Mouse (Mus musculus) hindbrain, embryonic 14.5 days (tissue): ENCODE measurements around the gene B3galt1. TPM values are rescaled to one million over a fixed set of nuclear protein-coding genes. Genes with fewer than 3 reads are reported as not detected.

Experiments used
- ATAC-seq: fragments of 200-750 bp; cut with Nextera tagmentation; 2 replicates; pipeline ENCODE4 v1.8.0; 2017; ENCODE audit warnings: moderate number of reproducible peaks, mild to moderate bottlenecking, moderate TSS enrichment, moderate library complexity; ENCODE audit not compliant: low FRiP score
- DNase-seq: peaks from one replicate; pipeline ENCODE4 v3.0.0-alpha.2; 2015; ENCODE audit warnings: low spot score
- H3K27ac ChIP-seq: fragments of 300-500 bp; sonication (generic); 2 replicates; pipeline ENCODE4 v1.5.1; 2014; ENCODE audit warnings: mild to moderate bottlenecking, moderate library complexity
- H3K27me3 ChIP-seq: fragments of 300-500 bp; sonication (generic); 2 replicates; pipeline ENCODE4 v1.6.1; 2014; ENCODE audit warnings: mild to moderate bottlenecking, low read length, mixed read lengths; ENCODE audit not compliant: control insufficient read depth, insufficient read depth
- H3K36me3 ChIP-seq: fragments of 300-500 bp; sonication (generic); replicated peaks from 2 replicates; pipeline ENCODE4 v1.6.1; 2014; ENCODE audit not compliant: control insufficient read depth, insufficient read depth
- H3K4me1 ChIP-seq: fragments of 300-500 bp; sonication (generic); replicated peaks from 2 replicates; pipeline ENCODE4 v1.6.1; 2014; ENCODE audit warnings: antibody characterized with exemption, low read length, mixed read lengths; ENCODE audit not compliant: control insufficient read depth, insufficient read depth
- H3K4me2 ChIP-seq: fragments of 300-500 bp; sonication (generic); replicated peaks from 2 replicates; pipeline ENCODE4 v1.6.1; 2014; ENCODE audit warnings: mild to moderate bottlenecking, moderate library complexity
- H3K4me3 ChIP-seq: fragments of 300-500 bp; sonication (generic); replicated peaks from 2 replicates; pipeline ENCODE4 v1.5.1; 2014; ENCODE audit warnings: mild to moderate bottlenecking, low read length
- H3K9ac ChIP-seq: fragments of 300-500 bp; sonication (generic); 2 replicates; pipeline ENCODE4 v1.6.1; 2014
- H3K9me3 ChIP-seq: fragments of 300-500 bp; sonication (generic); 2 replicates; pipeline ENCODE4 v1.6.1; 2016; ENCODE audit warnings: low read length; ENCODE audit not compliant: control insufficient read depth
- WGBS: fragments of 180-500 bp; shearing (Covaris S2); extraction: QIAGEN DNeasy Blood & Tissue Kit; methylation state at CpG from one replicate; pipeline ENCODE4 v1.1.7; 2014; 5-methylcytosine and 5-hydroxymethylcytosine counted together
- polyA plus RNA-seq: library from polyadenylated mRNA; unstranded; fragments of >200 nt; fragmentation: Nextera tagmentation; extraction: Ambion mirVana; gene quantifications from 2 replicates; pipeline ENCODE4 v1.2.1, GENCODE M21; 2014

B3galt1 gene
- polyA plus RNA-seq, 1 experiment from 2014 or later: 72.2 TPM

- H3K36me3 ChIP-seq: no peaks in the 10 kb centered on the region
- no peak overlapping the region for H3K9ac ChIP-seq
- no peak overlapping the region for H3K4me3 ChIP-seq
- ATAC-seq (no peak), DNase-seq (no peak)
- H3K4me1 ChIP-seq: no peaks in the 10 kb centered on the region
- WGBS: 87% methylated on average over 6 of the region's 6 CpGs
- H3K4me2 ChIP-seq: no peak overlapping the region
- no peaks in the 10 kb centered on the region for H3K9me3 ChIP-seq
- H3K27ac ChIP-seq: no peak overlapping the region
- H3K27me3 ChIP-seq: no peaks in the 10 kb centered on the region
These were observed 486.8 kb downstream of the B3galt1 start for GRCm38 (mm10) chr2:68052481-68052880.

GRCm38 (mm10) chr2:68053243-68053642 lies 487.6 kb downstream of the B3galt1 start:
- Histone ChIP-seq H3K4me3 (no peak overlapping the region), H3K9ac (no peak overlapping the region), H3K36me3 (no peaks in the 10 kb centered on the region), H3K27me3 (no peaks in the 10 kb centered on the region), H3K4me2 (no peak overlapping the region), H3K27ac (no peak overlapping the region), H3K4me1 (no peaks in the 10 kb centered on the region), H3K9me3 (no peaks in the 10 kb centered on the region)
- no peak for ATAC-seq
- DNase-seq: no peak
- WGBS: 67% methylated on average over 3 of the region's 3 CpGs

DNA sequence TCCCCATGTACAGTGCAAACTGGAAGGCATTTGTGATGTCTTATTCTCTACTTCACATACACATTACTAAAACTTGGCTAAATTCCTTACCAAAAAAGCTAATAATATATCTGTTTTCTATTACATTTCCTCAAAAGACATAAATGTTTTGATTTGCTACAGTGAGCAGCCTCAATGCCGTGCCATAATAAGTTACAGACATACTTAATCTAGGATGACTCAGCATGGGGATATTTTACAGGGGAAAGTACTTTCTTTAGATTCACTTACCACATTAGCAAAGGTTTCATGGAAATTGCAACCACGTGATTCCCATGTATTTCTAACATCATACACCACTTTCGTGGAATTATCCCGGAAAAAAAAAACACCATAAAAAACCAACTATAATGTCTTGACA lies 495.7 kb downstream of the B3galt1 start:
- 88% methylated on average over 4 of the region's 4 CpGs for WGBS
- no peak overlapping the region for H3K4me2 ChIP-seq

DNA sequence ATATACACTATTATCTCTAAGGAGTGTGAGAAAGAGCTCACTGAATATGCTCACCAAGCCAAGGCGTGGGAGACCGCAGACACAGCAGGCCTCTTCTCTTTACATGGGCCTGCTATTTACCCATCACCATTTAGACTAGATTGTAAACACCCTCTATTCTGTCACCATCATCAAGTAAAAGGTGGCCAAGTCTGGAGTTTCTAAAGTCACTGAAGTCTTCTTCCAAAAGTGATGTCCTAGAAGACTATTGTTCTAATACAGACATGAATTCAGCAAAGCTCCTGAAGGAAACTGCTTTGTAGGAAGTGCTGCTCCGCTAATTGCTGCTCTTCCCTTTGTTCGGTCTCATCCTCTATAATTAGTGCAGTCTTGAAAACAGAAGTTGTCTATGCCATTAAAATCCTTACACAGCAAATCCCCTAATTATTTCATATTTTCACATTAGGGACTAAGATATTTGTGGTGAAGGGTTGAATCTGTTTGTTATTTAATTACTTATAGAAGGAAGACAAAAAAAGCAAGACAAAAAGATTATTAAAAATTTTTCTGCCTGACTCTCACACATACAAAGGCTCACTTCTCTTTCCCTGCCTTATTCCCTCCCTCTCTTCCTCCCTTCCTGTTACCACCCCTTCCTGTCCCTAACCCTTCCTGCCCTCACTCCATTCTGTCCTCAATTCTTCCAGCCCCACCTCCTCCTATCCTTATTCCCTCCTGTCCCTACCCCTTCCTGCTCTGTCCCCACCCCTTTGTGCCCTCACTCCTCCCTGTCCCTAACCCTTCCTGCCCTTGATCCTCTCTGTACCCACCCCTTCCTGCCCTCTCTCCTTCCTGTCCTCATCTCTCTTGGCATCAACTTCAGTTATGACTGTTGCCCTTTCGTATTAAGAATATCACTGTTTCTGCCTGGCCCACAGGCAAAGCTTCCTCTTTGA lies 514.0 kb downstream of the B3galt1 start:
- no peaks in the 10 kb centered on the region for H3K4me1 ChIP-seq
- H3K27me3 ChIP-seq: no peaks in the 10 kb centered on the region
- H3K4me3 ChIP-seq: no peak overlapping the region
- WGBS: 81% methylated on average over 5 of the region's 5 CpGs
- no peak for DNase-seq
- H3K36me3 ChIP-seq: no peaks in the 10 kb centered on the region
- no peak overlapping the region for H3K4me2 ChIP-seq
- H3K27ac ChIP-seq: no peak overlapping the region
- H3K9ac ChIP-seq: no peak overlapping the region
- H3K9me3 ChIP-seq: no peaks in the 10 kb centered on the region
- no peak for ATAC-seq

More for the DNA sequence above, 495.7 kb downstream of the B3galt1 start:
- no peaks in the 10 kb centered on the region for H3K27me3 ChIP-seq
- H3K27ac ChIP-seq: no peak overlapping the region
- H3K4me3 ChIP-seq: no peak overlapping the region
- H3K9me3 ChIP-seq: no peaks in the 10 kb centered on the region
- DNase-seq (no peak), ATAC-seq (no peak)
- H3K9ac ChIP-seq: no peak overlapping the region
- H3K36me3 ChIP-seq: no peaks in the 10 kb centered on the region
- H3K4me1 ChIP-seq: no peaks in the 10 kb centered on the region

DNA sequence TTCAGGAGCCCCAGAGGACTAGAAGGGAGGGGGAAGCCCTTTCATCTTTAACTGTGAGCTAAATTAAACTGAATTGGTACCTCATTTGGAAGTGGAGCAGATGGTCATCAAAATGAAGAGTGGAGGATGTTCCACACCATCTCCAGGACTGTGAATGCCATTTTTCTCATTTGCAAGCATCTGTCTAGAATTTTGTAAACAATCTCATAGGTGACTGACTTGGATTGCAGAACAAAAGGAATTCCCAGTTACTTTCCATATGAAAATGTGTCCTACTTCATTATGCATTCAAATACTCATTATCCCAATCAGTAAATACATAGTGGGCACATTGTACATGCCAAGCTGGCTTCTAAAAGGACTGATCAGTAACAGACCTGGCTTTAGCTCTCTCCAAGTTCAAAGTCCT lies 515.2 kb downstream of the B3galt1 start:
- Histone ChIP-seq H3K4me2 (no peak overlapping the region), H3K9me3 (no peaks in the 10 kb centered on the region), H3K4me1 (no peaks in the 10 kb centered on the region), H3K27me3 (no peaks in the 10 kb centered on the region), H3K27ac (no peak overlapping the region), H3K4me3 (no peak overlapping the region), H3K9ac (no peak overlapping the region), H3K36me3 (no peaks in the 10 kb centered on the region)
- ATAC-seq: no peak; the same call in 1 of the 2 replicates
- DNase-seq: no peak

GRCm38 (mm10) chr2:68084483-68084882 lies 518.8 kb downstream of the B3galt1 start:
- no peak for DNase-seq
- WGBS: 82% methylated on average over 1 of the region's 1 CpGs

GRCm38 (mm10) chr2:68086101-68086500 lies 520.4 kb downstream of the B3galt1 start:
- no peak overlapping the region for H3K4me3 ChIP-seq
- WGBS: 65% methylated on average over 4 of the region's 4 CpGs
- H3K4me2 ChIP-seq: no peak overlapping the region
- no peak overlapping the region for H3K9ac ChIP-seq
- H3K4me1 ChIP-seq: no peaks in the 10 kb centered on the region
- no peaks in the 10 kb centered on the region for H3K9me3 ChIP-seq
- no peak overlapping the region for H3K27ac ChIP-seq
- no peaks in the 10 kb centered on the region for H3K27me3 ChIP-seq
- no peak for ATAC-seq
- no peak for DNase-seq
- no peaks in the 10 kb centered on the region for H3K36me3 ChIP-seq

More at GRCm38 (mm10) chr2:68084483-68084882, 518.8 kb downstream of the B3galt1 start:
- Histone ChIP-seq H3K4me2 (no peak overlapping the region), H3K27me3 (no peaks in the 10 kb centered on the region), H3K4me1 (no peaks in the 10 kb centered on the region), H3K36me3 (no peaks in the 10 kb centered on the region), H3K9ac (no peak overlapping the region), H3K4me3 (no peak overlapping the region), H3K27ac (no peak overlapping the region), H3K9me3 (no peaks in the 10 kb centered on the region)
- ATAC-seq: no peak

GRCm38 (mm10) chr2:68091559-68091958 lies 525.9 kb downstream of the B3galt1 start:
- H3K36me3 ChIP-seq: no peaks in the 10 kb centered on the region
- DNase-seq (no peak), ATAC-seq (no peak)
- H3K9me3 ChIP-seq: no peaks in the 10 kb centered on the region
- no peaks in the 10 kb centered on the region for H3K4me1 ChIP-seq
- no peak overlapping the region for H3K4me3 ChIP-seq
- no peak overlapping the region for H3K9ac ChIP-seq
- H3K27me3 ChIP-seq: no peaks in the 10 kb centered on the region
- no peak overlapping the region for H3K4me2 ChIP-seq
- 74% methylated on average over 2 of the region's 2 CpGs for WGBS
- no peak overlapping the region for H3K27ac ChIP-seq

DNA sequence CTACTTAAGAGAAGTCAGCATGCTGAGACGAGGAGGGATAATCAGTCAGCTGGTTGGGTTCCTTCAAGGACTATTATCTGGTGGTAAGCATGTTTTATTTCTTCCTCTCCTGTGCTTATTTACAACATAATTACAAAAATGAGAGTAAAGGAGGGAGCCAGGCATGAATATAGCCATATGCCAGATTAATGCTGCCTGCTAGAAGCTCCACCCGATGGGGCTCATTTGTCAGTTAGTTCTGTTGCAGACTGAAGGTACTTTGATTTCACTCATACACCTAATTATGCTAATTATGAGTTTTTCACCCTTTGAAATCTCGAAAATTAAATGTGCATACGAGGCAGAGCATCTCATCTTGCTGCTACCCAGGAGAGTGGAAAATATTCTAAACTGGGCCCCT lies 539.0 kb downstream of the B3galt1 start:
- no peak for ATAC-seq

More for the DNA sequence above, 539.0 kb downstream of the B3galt1 start:
- WGBS: 52% methylated on average over 4 of the region's 4 CpGs
- H3K4me2 ChIP-seq: no peak overlapping the region
- no peak for DNase-seq
- H3K27me3 ChIP-seq: no peaks in the 10 kb centered on the region
- H3K4me1 ChIP-seq: no peaks in the 10 kb centered on the region
- H3K9ac ChIP-seq: no peak overlapping the region
- no peaks in the 10 kb centered on the region for H3K36me3 ChIP-seq
- no peak overlapping the region for H3K4me3 ChIP-seq
- no peak overlapping the region for H3K27ac ChIP-seq
- H3K9me3 ChIP-seq: 0 out of 2 replicates have a peak, but pooled peaks cover 3% of the 10 kb centered on the region
